Mouse (Mus musculus) CD4-positive naive resting alpha-beta T cell, adult 57 days (primary cell): ENCODE measurements around the gene Syt9. TPM values are rescaled to one million over a fixed set of nuclear protein-coding genes. Genes with fewer than 3 reads are reported as not detected.

Source experiments
- total RNA-seq: library from RNA; stranded (reverse); gene quantifications from one replicate; pipeline ENCODE4 v1.2.4, GENCODE M21; 2023

The Syt9 gene
- total RNA-seq: not detected

GRCm38 (mm10) chr7:107370232-107371125 is at the start of gene Syt9:
Gene Syt9 (plus strand): TSS chr7:107370728.

GRCm38 (mm10) chr7:107567261-107567671 is 196.7 kb downstream of the Syt9 start, which contains the start of gene Olfml1:
Gene Olfml1 (plus strand): TSS chr7:107567446.

GRCm38 (mm10) chr7:107594857-107595402 is 224.4 kb downstream of the Syt9 start, which contains the start of gene Ppfibp2:
Gene Ppfibp2 (plus strand): TSS chr7:107595207.

Other genes with a start within 250 kb of the Syt9 start
- gene Olfr715, start 239.6 kb upstream of the Syt9 start, total RNA-seq: not detected
- not detected for gene Olfr716, start 232.4 kb upstream of the Syt9 start, total RNA-seq
- not detected for gene Nlrp14, start 203.7 kb upstream of the Syt9 start, total RNA-seq
- gene Rbmxl2, start 161.3 kb upstream of the Syt9 start, total RNA-seq: not detected
- not detected for gene Olfml1, start 196.7 kb downstream of the Syt9 start, total RNA-seq
- gene Ppfibp2, start 224.5 kb downstream of the Syt9 start, total RNA-seq: 1.8 TPM